Mouse (Mus musculus) myocyte (in vitro differentiated cells): Measurements from ENCODE around the gene Elavl1.

ENCODE experiments used
- MAX ChIP-seq: IDR thresholded peaks from one replicate; pipeline ENCODE4 v1.6.1; 2011; ENCODE audit warnings: low read depth, mild to moderate bottlenecking, control low read depth
- MYOD1 ChIP-seq, 3 experiments: IDR thresholded peaks; one replicate each; pipeline ENCODE4 v1.6.1; 2011; ENCODE audit warnings: control low read depth in 2 of 3, low read depth in 2 of 3, mild to moderate bottlenecking in 2 of 3, moderate library complexity in 1 of 3; ENCODE audit not compliant: insufficient read length in 2 of 3, control insufficient read depth in 1 of 3
- MYOG ChIP-seq, 3 experiments: IDR thresholded peaks; one replicate each; pipeline ENCODE4 v1.6.1; 2011; ENCODE audit warnings: control low read depth in 2 of 3, low read depth in 2 of 3, mild to moderate bottlenecking in 2 of 3; ENCODE audit not compliant: insufficient read length in 2 of 3, control insufficient read depth in 1 of 3, insufficient read depth in 1 of 3
- POLR2A ChIP-seq: IDR thresholded peaks from one replicate; pipeline ENCODE4 v1.6.1; 2011; ENCODE audit warnings: low read depth, mild to moderate bottlenecking, control low read depth, moderate library complexity; ENCODE audit not compliant: insufficient read length
- POLR2AphosphoS2 ChIP-seq: IDR thresholded peaks from one replicate; pipeline ENCODE4 v1.6.1; 2011; ENCODE audit warnings: low read depth, control low read depth; ENCODE audit not compliant: insufficient read length
- TCF12 ChIP-seq: IDR thresholded peaks from one replicate; pipeline ENCODE4 v1.6.1; 2011; ENCODE audit warnings: mild to moderate bottlenecking, control low read depth; ENCODE audit not compliant: poor library complexity, insufficient read depth, severe bottlenecking
- TCF3 ChIP-seq: IDR thresholded peaks from one replicate; pipeline ENCODE4 v1.6.1; 2011; ENCODE audit warnings: low read depth, control low read depth; ENCODE audit not compliant: insufficient read length
- USF1 ChIP-seq: IDR thresholded peaks from one replicate; pipeline ENCODE4 v1.6.1; 2011; ENCODE audit warnings: low read depth, mild to moderate bottlenecking, control low read depth, moderate library complexity

DNA sequence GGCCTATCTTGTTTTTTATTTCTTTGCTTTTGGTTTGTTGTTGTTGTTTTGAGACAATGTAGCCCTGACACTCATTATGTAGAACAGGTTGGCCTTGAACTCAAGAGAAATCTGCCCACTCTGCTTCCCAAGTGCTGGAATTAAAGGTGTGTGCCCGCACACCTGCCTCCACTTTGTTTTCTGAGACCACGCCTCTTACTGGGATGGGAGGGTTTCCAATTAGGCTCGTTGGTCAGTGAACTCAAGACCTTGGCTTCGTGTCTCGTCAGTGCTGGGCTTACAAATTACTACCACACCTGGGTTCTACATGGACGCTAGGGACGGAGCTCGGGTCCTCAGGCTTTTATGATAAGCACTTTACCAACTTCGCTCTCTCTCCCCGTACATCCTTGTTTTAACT, 30.2 kb upstream of the Elavl1 start:
- no peak for TF ChIP-seq POLR2A
- no peak for TF ChIP-seq MYOG (IDR thresholded peaks at IDR 0.05; ENCODE audit: control insufficient read depth in 1 of 3, insufficient read depth in 1 of 3, insufficient read length in 2 of 3, low read depth in 2 of 3)
- no peak for TF ChIP-seq TCF12
- TF ChIP-seq POLR2AphosphoS2: no peak
- TF ChIP-seq MYOD1 (IDR thresholded peaks at IDR 0.05; ENCODE audit: control insufficient read depth in 1 of 3, insufficient read length in 2 of 3, low read depth in 2 of 3): no peak
- TF ChIP-seq MAX: no peak
- TF ChIP-seq USF1: no peak
- TF ChIP-seq TCF3: no peak
